Mouse (Mus musculus) liver, embryonic 11.5 days (tissue): ENCODE results near the gene Il13ra1. TPM values are rescaled to one million over a fixed set of nuclear protein-coding genes. Genes with fewer than 3 reads are reported as not detected.

Source experiments
- ATAC-seq: fragments of 200-750 bp; cut with Nextera tagmentation; replicated peaks from 2 replicates; pipeline ENCODE4 v1.8.0; 2017; ENCODE audit warnings: moderate number of reproducible peaks, mild to moderate bottlenecking, moderate TSS enrichment, moderate library complexity; ENCODE audit not compliant: low FRiP score
- DNase-seq: peaks from one replicate; pipeline ENCODE4 v3.0.0-alpha.2; 2017; ENCODE audit warnings: low spot score
- H3K27ac ChIP-seq: fragments of 300-500 bp; sonication (generic); 2 replicates; pipeline ENCODE4 v1.5.1; 2014; ENCODE audit warnings: mild to moderate bottlenecking, low read depth, low read length, control low read depth
- H3K27me3 ChIP-seq: fragments of 300-500 bp; sonication (generic); replicated peaks from 2 replicates; pipeline ENCODE4 v1.6.1; 2014; ENCODE audit warnings: low read length, mixed read lengths; ENCODE audit not compliant: control insufficient read depth, insufficient read depth
- H3K36me3 ChIP-seq: fragments of 300-500 bp; sonication (generic); 2 replicates; pipeline ENCODE4 v1.6.1; 2014; ENCODE audit warnings: mild to moderate bottlenecking, low read length, moderate library complexity, mixed read lengths; ENCODE audit not compliant: control insufficient read depth, insufficient read depth
- H3K4me1 ChIP-seq: fragments of 300-500 bp; sonication (generic); replicated peaks from 2 replicates; pipeline ENCODE4 v1.6.1; 2014; ENCODE audit warnings: low read length, mixed read lengths; ENCODE audit not compliant: control insufficient read depth, insufficient read depth
- H3K4me2 ChIP-seq: fragments of 300-500 bp; sonication (generic); 2 replicates; pipeline ENCODE4 v1.6.1; 2014; ENCODE audit warnings: mild to moderate bottlenecking, control low read depth, moderate library complexity
- H3K4me3 ChIP-seq: fragments of 300-500 bp; sonication (generic); 2 replicates; pipeline ENCODE4 v1.5.1; 2014; ENCODE audit warnings: low read depth, low read length, control low read depth
- H3K9ac ChIP-seq: fragments of 300-500 bp; sonication (generic); 2 replicates; pipeline ENCODE4 v1.6.1; 2014; ENCODE audit warnings: low read depth, low read length, control low read depth
- H3K9me3 ChIP-seq: fragments of 300-500 bp; sonication (generic); 2 replicates; pipeline ENCODE4 v1.6.1; 2016; ENCODE audit warnings: low read length, inconsistent platforms, mixed read lengths; ENCODE audit not compliant: control insufficient read depth
- WGBS: fragments of 180-500 bp; shearing (Covaris S2); extraction: QIAGEN DNeasy Blood & Tissue Kit; methylation state at CpG from one replicate; pipeline ENCODE4 v1.1.7; 2014; 5-methylcytosine and 5-hydroxymethylcytosine counted together
- polyA plus RNA-seq: library from polyadenylated mRNA; unstranded; fragments of >200 nt; fragmentation: Nextera tagmentation; extraction: Ambion mirVana; gene quantifications from 2 replicates; pipeline ENCODE4 v1.2.1, GENCODE M21; 2014

Gene Il13ra1
- 5.6 and 6.0 TPM in 2 replicates for polyA plus RNA-seq

- 18% methylated on average over 49 of the region's 51 CpGs for WGBS
- Histone ChIP-seq H3K9me3 (no peaks in the 10 kb centered on the region), H3K4me3 (peak within 1 kb of the TSS; percentile 44), H3K4me1 (no peaks in the 10 kb centered on the region), H3K27me3 (peaks cover 17% of the 10 kb centered on the region), H3K9ac (no peak within 1 kb of the TSS), H3K27ac (no peak within 1 kb of the TSS), H3K36me3 (no peaks in the 10 kb centered on the region), H3K4me2 (peak within 1 kb of the TSS; percentile 59)
- no peak for ATAC-seq
- peak; percentile 33 for DNase-seq
Observed at GRCm38 (mm10) chrX:36111622-36112421, at the start of gene Il13ra1. Il13ra1 (plus strand) TSS chrX:36112110.

GRCm38 (mm10) chrX:36073997-36074396 lies 37.9 kb upstream of the Il13ra1 start:
- Histone ChIP-seq H3K4me3 (no peak overlapping the region), H3K4me1 (no peaks in the 10 kb centered on the region), H3K9me3 (no peaks in the 10 kb centered on the region), H3K4me2 (no peak overlapping the region), H3K27me3 (no peaks in the 10 kb centered on the region), H3K27ac (no peak overlapping the region), H3K36me3 (no peaks in the 10 kb centered on the region), H3K9ac (no peak overlapping the region)
- no peak for DNase-seq
- 82% methylated on average over 2 of the region's 2 CpGs for WGBS
- no peak for ATAC-seq

DNA sequence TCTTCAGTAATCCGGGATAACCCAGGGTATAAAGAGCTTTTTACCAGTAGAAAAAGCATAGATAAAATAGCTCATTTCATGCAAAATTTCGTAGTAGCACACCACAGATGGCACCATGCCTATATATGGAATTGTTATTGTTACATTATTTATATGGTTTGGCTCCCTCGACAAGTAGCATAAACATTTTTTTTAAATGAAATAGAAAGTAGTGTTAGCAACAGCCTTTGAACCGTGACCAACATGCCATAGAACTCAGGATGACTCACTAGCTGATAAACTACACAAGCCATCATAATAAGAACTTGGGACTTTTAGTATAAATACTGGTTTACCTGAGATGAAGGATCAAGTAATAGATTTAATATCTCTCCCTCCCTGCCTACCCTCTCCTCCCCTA lies 34.7 kb upstream of the Il13ra1 start:
- Histone ChIP-seq H3K9ac (no peak overlapping the region), H3K27ac (no peak overlapping the region), H3K27me3 (no peaks in the 10 kb centered on the region), H3K4me1 (no peaks in the 10 kb centered on the region), H3K4me3 (no peak overlapping the region), H3K4me2 (no peak overlapping the region), H3K36me3 (no peaks in the 10 kb centered on the region), H3K9me3 (no peaks in the 10 kb centered on the region)
- WGBS, result 65% methylated on average over 4 of the region's 4 CpGs
- no peak for ATAC-seq
- no peak for DNase-seq

- no peaks in the 10 kb centered on the region for H3K9me3 ChIP-seq
- H3K36me3 ChIP-seq, result no peaks in the 10 kb centered on the region
- DNase-seq, result no peak
- ATAC-seq, result no peak
- H3K27me3 ChIP-seq, result no peaks in the 10 kb centered on the region
- H3K27ac ChIP-seq, result no peak overlapping the region
- H3K9ac ChIP-seq, result no peak overlapping the region
- WGBS, result 76% methylated on average over 1 of the region's 1 CpGs
- H3K4me2 ChIP-seq, result no peak overlapping the region
- no peak overlapping the region for H3K4me3 ChIP-seq
- no peaks in the 10 kb centered on the region for H3K4me1 ChIP-seq
Observed at GRCm38 (mm10) chrX:36082917-36083316, 29.0 kb upstream of the Il13ra1 start.

DNA sequence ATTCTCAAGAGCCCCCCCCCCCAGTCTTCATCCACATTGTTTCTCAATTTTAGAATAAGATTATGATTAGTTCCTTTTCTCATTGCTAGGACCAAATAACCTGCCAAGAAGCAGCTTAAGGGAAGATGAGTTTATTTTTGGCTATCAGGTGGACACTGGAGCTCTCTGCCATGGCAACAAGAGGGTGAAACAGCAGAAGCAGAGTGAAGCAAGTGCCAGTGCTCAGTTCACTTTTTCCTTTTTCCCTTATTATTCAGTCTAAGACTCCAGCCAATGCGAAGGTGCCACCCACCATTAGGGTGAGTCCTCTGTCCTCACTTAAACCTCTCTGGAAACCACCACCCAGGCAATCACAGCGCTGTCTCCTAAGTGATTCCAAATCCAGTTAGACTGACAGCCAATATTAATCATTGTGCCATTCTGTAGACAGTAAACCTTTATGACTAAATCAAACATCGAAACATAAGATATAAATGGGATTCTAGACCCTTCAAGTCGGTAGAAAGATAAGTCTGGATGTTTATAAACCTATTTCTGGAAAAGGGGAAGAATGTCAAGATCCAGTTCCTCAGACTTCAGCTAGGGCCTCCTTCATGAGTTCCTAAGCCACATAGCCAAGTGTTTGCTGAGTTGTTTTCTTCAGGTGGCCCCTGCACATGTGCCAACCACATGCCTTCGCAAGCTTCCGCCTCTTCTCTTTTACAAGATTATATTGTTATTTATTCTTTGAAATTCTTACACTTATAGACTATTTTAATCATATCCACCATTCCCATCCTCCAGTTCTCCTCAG lies 23.2 kb upstream of the Il13ra1 start:
- WGBS, result 82% methylated on average over 6 of the region's 6 CpGs
- no peak overlapping the region for H3K4me3 ChIP-seq
- no peak for ATAC-seq
- no peak overlapping the region for H3K27ac ChIP-seq
- no peak for DNase-seq
- no peaks in the 10 kb centered on the region for H3K36me3 ChIP-seq
- H3K4me2 ChIP-seq, result no peak overlapping the region
- no peak overlapping the region for H3K9ac ChIP-seq
- no peaks in the 10 kb centered on the region for H3K27me3 ChIP-seq
- H3K4me1 ChIP-seq, result no peaks in the 10 kb centered on the region
- no peaks in the 10 kb centered on the region for H3K9me3 ChIP-seq

- Histone ChIP-seq H3K4me2 (no peak overlapping the region), H3K4me1 (no peaks in the 10 kb centered on the region), H3K9me3 (no peaks in the 10 kb centered on the region), H3K4me3 (no peak overlapping the region), H3K9ac (no peak overlapping the region), H3K27me3 (no peaks in the 10 kb centered on the region), H3K36me3 (no peaks in the 10 kb centered on the region), H3K27ac (no peak overlapping the region)
- 83% methylated on average over 1 of the region's 1 CpGs for WGBS
- ATAC-seq (no peak), DNase-seq (no peak)
Observed at GRCm38 (mm10) chrX:36100883-36101282, 11.0 kb upstream of the Il13ra1 start.

- Histone ChIP-seq H3K4me1 (no peaks in the 10 kb centered on the region), H3K4me2 (no peak overlapping the region), H3K9me3 (no peaks in the 10 kb centered on the region), H3K27ac (no peak overlapping the region), H3K27me3 (no peaks in the 10 kb centered on the region), H3K4me3 (no peak overlapping the region), H3K36me3 (no peaks in the 10 kb centered on the region), H3K9ac (no peak overlapping the region)
- DNase-seq, result no peak
- WGBS, result 53% methylated on average over 3 of the region's 3 CpGs
- ATAC-seq, result no peak
Observed at GRCm38 (mm10) chrX:36101318-36101717, 10.6 kb upstream of the Il13ra1 start.

- 39% methylated on average over 3 of the region's 3 CpGs for WGBS
- no peaks in the 10 kb centered on the region for H3K4me1 ChIP-seq
- no peak overlapping the region for H3K4me2 ChIP-seq
- no peak overlapping the region for H3K9ac ChIP-seq
- H3K27ac ChIP-seq, result no peak overlapping the region
- DNase-seq, result no peak
- H3K27me3 ChIP-seq, result peaks cover 17% of the 10 kb centered on the region
- no peak overlapping the region for H3K4me3 ChIP-seq
- H3K36me3 ChIP-seq, result no peaks in the 10 kb centered on the region
- no peaks in the 10 kb centered on the region for H3K9me3 ChIP-seq
- ATAC-seq, result no peak
Observed at GRCm38 (mm10) chrX:36108601-36109000, 3.3 kb upstream of the Il13ra1 start.

GRCm38 (mm10) chrX:36112422-36112750 lies 476 bp downstream of the Il13ra1 start:
- H3K27ac ChIP-seq, result no peak overlapping the region
- H3K4me1 ChIP-seq, result no peaks in the 10 kb centered on the region
- H3K4me2 ChIP-seq, result peak overlapping the region; percentile 59
- no peaks in the 10 kb centered on the region for H3K9me3 ChIP-seq
- no peak overlapping the region for H3K9ac ChIP-seq
- WGBS, result 18% methylated on average over 8 of the region's 9 CpGs
- peaks cover 17% of the 10 kb centered on the region for H3K27me3 ChIP-seq
- no peaks in the 10 kb centered on the region for H3K36me3 ChIP-seq
- no peak for DNase-seq
- ATAC-seq, result no peak
- peak overlapping the region; percentile 44 for H3K4me3 ChIP-seq
